Mouse (Mus musculus) yolk sac, embryonic 10.5 days (tissue): ENCODE measurements at regions not wholly inside any gene's neighbourhood (a gene's known extent, or its start where the extent isn't known, plus 50 kb on each side); places are given as distances from the start of the nearest gene placed in this dataset.

Experiments
- DNase-seq: peaks from one replicate; pipeline ENCODE4 v3.0.0-alpha.2; 2017; ENCODE audit warnings: low spot score

GRCm38 (mm10) chr4:10141238-10141934 is 732.9 kb upstream of the 2610301B20Rik start:
- DNase-seq: peak; percentile 44

DNA sequence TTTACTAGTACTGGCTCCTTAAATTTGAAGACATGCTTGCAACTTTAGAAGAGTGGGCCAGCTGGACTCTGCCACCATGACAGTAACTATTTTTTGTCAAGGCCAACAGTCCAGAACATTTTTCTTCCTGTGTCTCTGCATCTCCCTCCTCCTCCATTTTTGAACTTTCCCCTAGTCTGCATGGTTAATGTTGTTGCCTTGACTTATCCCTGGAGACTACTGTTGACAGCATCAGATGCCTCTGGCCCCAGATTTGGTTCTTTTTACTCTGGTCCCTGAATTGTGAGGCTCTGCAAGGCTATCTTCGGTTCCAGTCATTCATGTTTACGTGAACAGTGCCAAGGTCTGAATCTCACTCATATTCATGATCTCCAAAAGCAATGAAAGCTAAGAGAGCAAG is 724.4 kb upstream of the 2610301B20Rik start:
- DNase-seq: no peak

DNA sequence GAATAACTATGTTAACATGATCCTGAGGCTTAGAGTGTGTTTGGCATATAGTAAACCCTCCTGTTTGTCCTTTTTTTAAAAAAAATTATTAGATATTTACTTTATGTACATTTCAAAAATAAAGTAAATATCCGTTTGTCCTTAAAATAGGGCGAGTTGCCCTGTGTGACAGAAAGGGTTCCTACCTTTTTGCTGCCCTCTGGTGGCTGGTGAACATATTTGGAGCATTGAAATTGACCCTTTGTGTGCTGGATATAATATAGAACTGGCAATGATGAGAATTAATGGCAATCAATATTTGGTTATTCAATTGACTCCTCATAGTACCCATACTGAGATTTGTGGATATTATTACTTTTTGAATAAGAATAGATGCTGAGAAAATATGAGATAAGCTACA is 723.8 kb upstream of the 2610301B20Rik start:
- DNase-seq: no peak

GRCm38 (mm10) chr4:10155705-10156390 is 718.5 kb upstream of the 2610301B20Rik start:
- DNase-seq: no peak

DNA sequence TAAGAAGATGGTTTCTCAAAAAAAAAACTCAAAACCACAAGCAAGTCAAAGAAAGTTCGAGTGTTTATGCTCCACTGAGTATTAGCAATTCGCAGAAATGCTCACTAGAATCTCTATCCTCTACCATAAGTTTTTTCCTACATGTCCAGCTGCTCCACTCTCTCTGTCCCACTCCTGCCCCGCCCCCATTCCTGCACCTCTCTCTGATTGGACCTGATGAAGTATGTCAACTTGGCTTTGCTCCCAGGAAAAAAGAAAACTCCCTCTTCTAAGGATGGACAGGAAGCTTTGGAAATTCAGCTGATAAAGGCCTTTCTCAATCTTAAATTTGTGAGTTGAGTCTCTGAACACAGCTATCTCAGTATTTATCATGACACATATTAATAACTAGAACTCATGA is 684.4 kb upstream of the 2610301B20Rik start:
- no peak for DNase-seq

GRCm38 (mm10) chr4:10197245-10197943 is 676.9 kb upstream of the 2610301B20Rik start:
- DNase-seq: no peak

DNA sequence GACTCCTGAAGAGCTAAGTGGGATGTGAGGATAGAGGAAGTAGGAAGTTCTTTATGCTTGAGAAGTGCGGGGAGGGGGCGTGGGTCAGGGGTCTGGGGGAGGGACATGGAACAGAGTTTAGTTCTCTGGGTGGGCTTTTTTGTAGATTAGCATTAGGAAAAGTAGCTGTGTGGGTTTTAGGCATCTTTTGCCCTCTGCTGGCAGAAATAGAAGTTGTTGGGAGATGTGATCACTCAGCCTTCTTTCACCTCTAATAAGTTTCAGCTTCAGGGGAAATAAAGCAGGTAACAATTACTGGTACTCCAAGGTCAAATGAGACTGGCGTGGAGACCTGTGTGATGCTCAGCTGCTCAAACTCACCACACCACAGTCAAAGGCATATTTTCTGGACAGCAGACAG is 672.5 kb upstream of the 2610301B20Rik start:
- no peak for DNase-seq

DNA sequence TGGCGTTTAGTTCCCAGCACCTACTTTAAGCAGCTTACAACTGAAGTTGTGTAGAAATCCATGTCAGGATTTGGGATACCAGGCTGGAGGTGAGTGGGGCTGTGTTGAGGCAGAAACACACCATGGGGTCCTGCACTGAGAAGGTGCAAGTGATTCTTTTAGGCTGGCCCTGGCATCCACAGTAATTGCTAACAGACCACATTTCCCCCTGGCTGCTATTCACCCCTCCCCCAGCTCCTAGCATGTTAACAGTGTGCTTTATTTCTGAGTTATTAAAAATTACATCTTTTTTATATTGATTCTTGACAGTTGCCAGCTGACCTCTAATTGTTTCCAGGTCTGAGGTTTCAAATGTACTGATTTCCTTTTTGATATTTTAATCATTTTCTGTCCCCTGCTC is 670.1 kb upstream of the 2610301B20Rik start:
- no peak for DNase-seq

DNA sequence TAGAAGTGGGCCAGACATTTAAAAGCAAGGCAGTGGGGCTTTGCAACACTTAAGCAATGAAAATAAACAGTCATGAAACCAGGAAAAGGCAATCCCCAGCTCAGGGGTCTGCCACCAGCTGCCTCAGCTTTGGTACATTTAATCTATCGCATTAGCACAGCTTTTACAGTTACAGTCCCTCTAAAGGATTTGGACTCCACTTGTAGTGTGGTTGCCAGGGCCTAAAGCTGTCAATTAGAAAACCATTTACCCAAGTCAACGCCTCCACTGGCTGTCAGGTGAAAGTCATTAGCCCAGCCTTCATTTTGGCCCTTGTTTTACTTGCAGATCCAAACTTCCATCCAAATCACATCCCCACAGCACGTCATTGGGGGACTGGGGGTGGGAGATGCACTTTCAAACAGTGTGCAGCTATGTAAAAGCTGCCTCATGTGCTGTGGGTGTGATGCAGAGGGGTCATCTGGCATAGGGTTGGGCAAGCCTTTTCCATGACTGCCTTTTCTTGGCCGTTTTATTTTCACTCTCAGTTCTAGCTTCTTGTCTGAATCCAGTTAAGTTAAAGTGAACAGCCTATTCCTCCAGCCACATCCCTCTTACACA is 664.9 kb upstream of the 2610301B20Rik start:
- DNase-seq: no peak

DNA sequence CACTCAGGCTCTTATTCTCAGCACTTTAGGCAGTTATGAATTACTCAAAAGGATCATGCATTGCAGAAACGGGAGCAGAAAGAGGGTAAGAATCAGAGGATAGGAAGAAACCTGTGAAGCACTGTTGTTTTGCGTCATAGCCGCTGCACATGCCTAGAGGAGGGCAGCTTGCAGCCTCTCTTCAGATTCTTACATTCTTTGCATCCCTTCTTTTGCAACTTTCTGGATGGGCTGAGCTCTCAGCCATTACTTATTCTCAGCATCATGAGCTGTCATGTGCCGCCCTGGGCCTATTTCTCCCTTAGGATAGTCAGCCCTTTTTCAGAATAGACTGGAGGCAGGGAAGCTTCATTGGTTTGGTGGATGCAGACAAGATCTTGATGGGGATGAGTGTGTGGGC is 663.0 kb upstream of the 2610301B20Rik start:
- no peak for DNase-seq

DNA sequence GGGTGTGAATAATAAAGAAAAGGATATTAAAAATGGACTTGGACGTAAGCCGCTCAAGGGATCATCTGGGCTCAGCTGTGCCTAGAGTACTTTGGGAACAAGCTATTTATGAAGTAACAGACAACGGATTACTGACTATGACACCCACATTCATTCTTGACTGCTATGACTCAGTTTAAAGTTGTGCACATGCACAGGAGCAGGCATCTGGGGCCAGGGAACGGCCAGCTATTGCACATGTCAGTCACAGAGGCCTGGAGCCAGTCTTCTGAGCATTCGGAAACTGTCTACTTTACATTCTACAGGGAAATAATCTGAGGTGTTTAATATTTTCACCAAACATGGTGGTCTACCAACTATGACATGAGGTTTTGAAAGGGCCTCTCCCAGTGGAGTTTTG is 639.0 kb upstream of the 2610301B20Rik start:
- no peak for DNase-seq

GRCm38 (mm10) chr4:10242117-10242516 is 632.2 kb upstream of the 2610301B20Rik start:
- DNase-seq: no peak

DNA sequence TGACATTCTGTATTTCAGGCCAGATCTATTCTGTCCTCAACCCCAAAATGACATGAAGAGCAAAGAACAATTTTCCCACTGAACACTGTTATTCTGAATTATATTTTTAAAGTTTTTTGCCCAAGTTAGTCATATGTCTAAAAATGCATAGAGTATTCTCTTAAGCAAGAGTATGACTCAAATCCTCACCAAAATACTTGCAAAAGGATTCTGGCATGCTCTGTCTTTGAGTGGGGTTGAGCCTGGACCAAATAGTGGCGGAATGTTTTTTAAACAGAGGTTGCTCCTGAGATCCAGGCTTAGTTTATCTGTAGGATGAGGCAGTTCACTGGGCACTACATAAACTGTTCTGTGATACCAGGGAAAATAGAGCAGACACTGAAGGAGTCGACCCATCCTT is 631.4 kb upstream of the 2610301B20Rik start:
- no peak for DNase-seq

DNA sequence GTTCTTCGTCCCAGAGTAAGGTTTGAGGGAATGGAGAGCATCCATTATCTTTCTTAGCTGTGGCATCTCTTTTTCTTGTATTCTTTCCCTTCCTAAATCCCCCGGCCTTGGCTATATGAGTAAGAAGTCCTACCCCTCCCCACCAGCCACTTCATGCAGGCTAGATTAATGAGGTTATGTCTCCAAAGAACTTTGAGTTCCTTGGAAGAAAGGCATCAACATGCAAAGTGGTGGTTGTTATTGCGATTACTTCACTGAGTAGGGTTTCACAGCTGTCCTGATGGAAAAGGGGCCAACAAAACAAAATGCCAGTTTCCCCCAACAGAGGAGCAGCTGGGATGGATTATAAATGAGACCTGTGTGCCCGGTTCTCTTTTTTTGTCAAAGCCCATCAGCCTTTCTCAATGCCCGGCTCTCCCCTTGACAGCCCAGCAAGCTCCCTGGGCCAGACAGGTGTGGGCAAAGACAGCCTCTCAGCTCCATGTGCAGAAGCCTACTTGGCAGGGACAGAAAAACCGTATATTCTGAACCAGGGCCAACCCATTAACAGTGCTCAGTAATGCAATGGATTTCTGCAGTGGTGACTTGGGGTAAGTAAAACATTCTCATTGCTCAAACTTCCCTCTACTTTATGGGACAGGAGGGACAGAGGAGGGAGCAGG is 620.1 kb upstream of the 2610301B20Rik start:
- no peak for DNase-seq

- DNase-seq: no peak
These were observed 616.8 kb upstream of the 2610301B20Rik start for GRCm38 (mm10) chr4:10257537-10257936.

DNA sequence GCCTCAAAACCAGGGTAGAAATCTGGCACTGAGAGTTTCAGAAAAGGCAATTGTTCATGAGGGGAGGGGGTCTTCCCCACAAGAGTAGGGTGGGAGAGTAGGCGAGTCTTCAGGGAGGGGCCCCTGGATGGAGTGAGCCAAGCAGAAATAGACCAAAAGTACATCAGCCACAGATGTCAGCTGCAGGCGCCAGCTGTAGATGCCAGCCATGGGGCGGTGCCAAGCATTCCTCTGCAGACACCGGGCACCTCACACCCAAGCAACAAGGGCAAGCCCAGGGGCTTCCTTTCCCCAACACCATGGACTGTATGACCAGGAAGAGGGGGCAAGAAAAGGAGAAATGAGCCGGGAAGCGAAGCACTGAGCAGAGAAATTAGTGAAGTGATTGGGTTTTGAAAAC is 613.9 kb upstream of the 2610301B20Rik start:
- no peak for DNase-seq

GRCm38 (mm10) chr4:10265942-10266341 is 608.4 kb upstream of the 2610301B20Rik start:
- DNase-seq: no peak

DNA sequence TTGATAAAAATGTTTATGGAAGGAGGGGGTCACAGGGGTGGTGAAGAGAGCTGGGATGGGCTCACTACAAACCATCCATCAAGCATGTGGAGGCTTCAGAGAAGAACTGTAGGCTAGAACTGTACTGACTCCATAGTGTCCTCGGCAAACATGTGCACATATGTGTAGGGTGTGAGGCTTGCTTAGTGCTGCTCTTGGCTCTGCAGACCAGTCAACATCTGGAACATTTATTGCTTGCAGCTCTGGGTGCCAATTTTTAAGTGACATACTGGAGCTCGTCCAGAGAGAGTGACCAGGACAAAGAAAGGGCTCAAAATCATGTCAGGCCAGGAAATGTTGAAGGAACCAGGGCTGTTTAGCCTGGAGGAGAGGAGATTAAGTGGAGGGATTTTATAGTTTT is 588.7 kb upstream of the 2610301B20Rik start:
- peak; percentile 14 for DNase-seq

DNA sequence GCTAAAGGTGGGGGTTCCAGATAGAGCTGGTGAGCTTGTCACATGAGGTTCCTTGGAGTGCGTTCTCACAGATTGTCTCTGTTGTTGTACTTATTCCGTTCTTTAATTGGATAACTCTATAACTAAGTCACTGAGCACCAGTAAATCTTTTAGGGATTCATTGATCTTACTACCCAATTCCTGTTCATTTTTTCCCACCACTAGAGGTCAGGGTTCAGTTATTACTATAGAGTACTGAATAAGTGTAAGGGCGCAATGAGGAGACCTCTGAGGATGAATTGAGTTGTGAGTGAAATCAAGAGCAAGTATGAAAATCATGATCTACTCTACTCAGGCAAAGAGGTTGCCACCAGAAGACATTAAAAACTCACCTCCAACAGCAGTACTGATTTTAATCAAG is 584.0 kb upstream of the 2610301B20Rik start:
- no peak for DNase-seq

DNA sequence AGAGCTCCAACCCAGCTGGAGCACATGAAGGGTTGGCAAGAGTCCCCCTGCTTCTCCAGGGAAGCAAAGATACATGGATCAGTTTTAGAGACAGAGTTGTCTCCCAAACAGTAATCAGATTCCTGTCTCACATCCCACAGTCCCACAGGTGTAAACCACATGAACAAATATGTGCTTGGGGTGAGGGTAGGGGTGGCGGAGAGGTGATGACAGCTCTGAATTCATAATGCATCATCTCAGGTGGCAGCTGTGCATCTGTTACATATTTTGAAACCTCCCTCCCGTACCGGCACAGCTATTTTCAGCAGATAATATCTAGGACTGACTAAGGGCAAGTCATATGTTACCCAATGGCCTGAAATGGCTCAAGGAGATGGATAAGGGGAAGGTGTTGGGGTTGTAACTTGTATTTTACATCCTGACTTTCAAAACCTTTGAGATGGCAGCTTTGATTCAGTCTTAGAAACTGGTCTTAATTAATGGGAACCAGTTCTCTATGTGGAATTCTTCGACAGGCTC is 579.2 kb upstream of the 2610301B20Rik start:
- DNase-seq: no peak

DNA sequence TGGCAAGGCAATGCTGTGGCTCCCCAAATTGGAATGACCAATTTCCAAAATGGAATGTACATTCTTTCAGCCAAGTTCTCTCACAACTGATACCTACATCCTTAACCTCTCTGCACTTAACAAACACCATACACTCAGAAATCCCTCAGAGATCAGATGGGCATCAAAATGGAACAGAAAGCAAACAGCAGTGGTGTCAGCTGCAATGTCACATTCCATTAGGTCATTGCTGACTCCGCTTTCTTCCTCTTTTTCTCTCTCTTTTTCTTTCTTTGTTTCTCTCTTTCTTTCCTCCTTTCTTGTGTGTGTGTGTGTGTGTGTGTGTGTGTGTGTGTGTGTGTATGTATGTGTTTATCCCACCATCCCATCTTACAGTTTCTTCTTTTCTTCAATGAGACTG is 578.1 kb upstream of the 2610301B20Rik start:
- DNase-seq: no peak

- no peak for DNase-seq
These were observed 562.4 kb upstream of the 2610301B20Rik start for GRCm38 (mm10) chr4:10311886-10312285.
